Mouse (Mus musculus) bone marrow, adult 2 months (tissue): ENCODE results near the gene Fbxo27.

Experiments used
- CTCF ChIP-seq: fragments of 200-500 bp; IDR thresholded peaks from 2 replicates; pipeline ENCODE4 v1.5.1; 2011; ENCODE audit warnings: low read length, control low read depth; ENCODE audit not compliant: control insufficient read depth, insufficient read depth
- POLR2A ChIP-seq: fragments of 200-500 bp; IDR thresholded peaks from 2 replicates; pipeline ENCODE4 v1.6.1; 2011; ENCODE audit warnings: low read depth, mild to moderate bottlenecking, control low read depth, low read length, borderline replicate concordance; ENCODE audit not compliant: control insufficient read depth

DNA sequence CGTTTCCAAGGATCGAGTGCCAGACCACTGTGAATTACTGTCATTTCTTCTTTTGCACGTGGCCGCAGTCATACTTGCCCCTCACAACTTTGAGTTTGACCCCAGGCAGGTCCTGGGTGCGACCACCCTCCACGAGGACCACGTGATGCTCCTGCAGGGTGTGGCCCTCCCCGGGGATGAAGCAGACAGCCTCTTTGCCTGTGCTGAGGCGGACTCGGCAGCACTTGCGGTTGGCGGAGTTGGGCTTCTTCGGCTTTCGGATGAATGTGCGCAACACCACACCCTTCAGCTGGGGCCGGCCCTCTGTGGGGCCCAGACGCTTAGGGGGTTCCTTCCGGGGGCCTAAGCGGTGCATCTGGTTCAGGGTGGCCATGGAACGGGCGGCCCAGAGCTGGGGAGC, 47.2 kb downstream of the Fbxo27 start:
- TF ChIP-seq CTCF (no peak), POLR2A (no peak)
